Mouse (Mus musculus) ES-Bruce4 (cell line): ENCODE results near the gene Cdh10. TPM values are rescaled to one million over a fixed set of nuclear protein-coding genes. Genes with fewer than 3 reads are reported as not detected.

Source experiments
- H3K27ac ChIP-seq: 2 replicates; pipeline ENCODE4 v1.5.1; 2012; ENCODE audit warnings: low read length, inconsistent platforms; ENCODE audit not compliant: insufficient read depth
- H3K27me3 ChIP-seq: 2 replicates; pipeline ENCODE4 v1.6.1; 2012; ENCODE audit warnings: mild to moderate bottlenecking, low read length, inconsistent platforms; ENCODE audit not compliant: control insufficient read depth, poor library complexity, insufficient read depth, severe bottlenecking
- H3K36me3 ChIP-seq: 2 replicates; pipeline ENCODE4 v1.6.1; 2012; ENCODE audit warnings: inconsistent platforms, mild to moderate bottlenecking, low read length, moderate library complexity; ENCODE audit not compliant: control insufficient read depth, poor library complexity, insufficient read depth, severe bottlenecking
- H3K4me1 ChIP-seq: one replicate; pipeline ENCODE4 v1.8.1; 2011; ENCODE audit warnings: low read length; ENCODE audit not compliant: control insufficient read depth, insufficient read depth
- H3K4me3 ChIP-seq: 2 replicates; pipeline ENCODE4 v1.5.1; 2011; ENCODE audit warnings: low read depth, mild to moderate bottlenecking, low read length
- H3K9ac ChIP-seq: 2 replicates; pipeline ENCODE4 v1.6.1; 2012; ENCODE audit warnings: low read depth, mild to moderate bottlenecking, inconsistent platforms; ENCODE audit not compliant: poor library complexity, severe bottlenecking
- H3K9me3 ChIP-seq: replicated peaks from 2 replicates; pipeline ENCODE4 v1.6.1; 2012; ENCODE audit warnings: mild to moderate bottlenecking, low read length, inconsistent platforms; ENCODE audit not compliant: control insufficient read depth, poor library complexity, insufficient read depth, severe bottlenecking
- CTCF ChIP-seq: IDR thresholded peaks from one replicate; pipeline ENCODE4 v1.8.1; 2011; ENCODE audit warnings: low read depth, low read length
- EP300 ChIP-seq: IDR thresholded peaks from 2 replicates; pipeline ENCODE4 v1.6.1; 2011; ENCODE audit warnings: low read depth, low read length; ENCODE audit not compliant: insufficient read depth
- POLR2A ChIP-seq: IDR thresholded peaks from one replicate; pipeline ENCODE4 v1.8.1; 2011; ENCODE audit warnings: low read length; ENCODE audit not compliant: insufficient read depth
- polyA plus RNA-seq: library from polyadenylated mRNA; stranded (reverse); fragments of >200 nt; gene quantifications from 2 replicates; pipeline ENCODE4 v1.2.4, GENCODE M21; 2011; ENCODE audit warnings: low read depth; ENCODE audit not compliant: missing spikeins, insufficient read depth, insufficient read length

The Cdh10 gene
- polyA plus RNA-seq, 1 experiment: 2.1 TPM

GRCm38 (mm10) chr15:18910612-18911011 lies 91.9 kb downstream of the Cdh10 start:
- H3K9ac ChIP-seq: no peak overlapping the region
- no peak for TF ChIP-seq EP300
- TF ChIP-seq POLR2A: no peak
- TF ChIP-seq CTCF: no peak
- H3K27ac ChIP-seq: no peak overlapping the region
- no peak overlapping the region for H3K4me3 ChIP-seq
- H3K27me3 ChIP-seq: no peaks in the 10 kb centered on the region
- no peaks in the 10 kb centered on the region for H3K4me1 ChIP-seq
- H3K36me3 ChIP-seq: no peaks in the 10 kb centered on the region
- H3K9me3 ChIP-seq: 0 out of 2 replicates have a peak, but pooled peaks cover 2% of the 10 kb centered on the region

- Histone ChIP-seq H3K9ac (no peak overlapping the region), H3K4me1 (no peaks in the 10 kb centered on the region), H3K27me3 (no peaks in the 10 kb centered on the region), H3K36me3 (no peaks in the 10 kb centered on the region), H3K9me3 (no peaks in the 10 kb centered on the region), H3K27ac (no peak overlapping the region), H3K4me3 (no peak overlapping the region)
- no peak for TF ChIP-seq CTCF
- no peak for TF ChIP-seq EP300
- TF ChIP-seq POLR2A: no peak
Measured at GRCm38 (mm10) chr15:18925392-18926117, 106.8 kb downstream of the Cdh10 start.

- no peak for TF ChIP-seq CTCF
- no peak for TF ChIP-seq POLR2A
- TF ChIP-seq EP300: no peak
Measured at GRCm38 (mm10) chr15:18926964-18927363, 108.2 kb downstream of the Cdh10 start.

GRCm38 (mm10) chr15:18952266-18952665 lies 133.5 kb downstream of the Cdh10 start:
- no peaks in the 10 kb centered on the region for H3K36me3 ChIP-seq
- H3K27ac ChIP-seq: no peak overlapping the region
- H3K27me3 ChIP-seq: no peaks in the 10 kb centered on the region
- H3K4me3 ChIP-seq: no peak overlapping the region
- TF ChIP-seq CTCF: no peak
- no peak for TF ChIP-seq POLR2A
- TF ChIP-seq EP300: no peak
- no peaks in the 10 kb centered on the region for H3K4me1 ChIP-seq
- H3K9me3 ChIP-seq: no peaks in the 10 kb centered on the region
- H3K9ac ChIP-seq: no peak overlapping the region

More at GRCm38 (mm10) chr15:18926964-18927363, 108.2 kb downstream of the Cdh10 start:
- Histone ChIP-seq H3K36me3 (no peaks in the 10 kb centered on the region), H3K27me3 (no peaks in the 10 kb centered on the region), H3K9ac (no peak overlapping the region), H3K4me1 (no peaks in the 10 kb centered on the region), H3K4me3 (no peak overlapping the region), H3K27ac (no peak overlapping the region), H3K9me3 (no peaks in the 10 kb centered on the region)

GRCm38 (mm10) chr15:18975041-18975440 lies 156.3 kb downstream of the Cdh10 start:
- no peaks in the 10 kb centered on the region for H3K4me1 ChIP-seq
- no peak overlapping the region for H3K27ac ChIP-seq
- TF ChIP-seq EP300 (no peak), POLR2A (no peak), CTCF (no peak)
- H3K36me3 ChIP-seq: no peaks in the 10 kb centered on the region
- no peaks in the 10 kb centered on the region for H3K27me3 ChIP-seq
- no peak overlapping the region for H3K9ac ChIP-seq
- H3K4me3 ChIP-seq: no peak overlapping the region
- no peaks in the 10 kb centered on the region for H3K9me3 ChIP-seq

- H3K9me3 ChIP-seq: no peaks in the 10 kb centered on the region
- no peak for TF ChIP-seq EP300
- no peak for TF ChIP-seq CTCF
- no peak for TF ChIP-seq POLR2A
- H3K36me3 ChIP-seq: no peaks in the 10 kb centered on the region
- H3K4me3 ChIP-seq: no peak overlapping the region
- no peak overlapping the region for H3K9ac ChIP-seq
- H3K4me1 ChIP-seq: no peaks in the 10 kb centered on the region
- no peak overlapping the region for H3K27ac ChIP-seq
- no peaks in the 10 kb centered on the region for H3K27me3 ChIP-seq
Measured at GRCm38 (mm10) chr15:18984891-18985290, 166.1 kb downstream of the Cdh10 start.
